Mouse (Mus musculus): Measurements from ENCODE around the gene Atn1. TPM values are rescaled to one million over a fixed set of nuclear protein-coding genes. Genes with fewer than 3 reads are reported as not detected.

Atn1 gene
- polyA plus RNA-seq, 1 experiment from 2014 or later: 1.8 TPM

GRCm38 (mm10) chr6:124759259-124759658, 2.9 kb upstream of the Atn1 start:
- peaks cover 29% of the 10 kb centered on the region for H3K4me1 ChIP-seq (ENCODE audit: insufficient read depth)
- no peaks in the 10 kb centered on the region for H3K36me3 ChIP-seq (replicated peaks; ENCODE audit: insufficient read depth, low read length)
- TF ChIP-seq EP300 (IDR thresholded peaks at IDR 0.05; ENCODE audit: low read depth) (no peak), CTCF (IDR thresholded peaks at IDR 0.05; ENCODE audit: low read depth) (peak; percentile 97)
- peaks cover 22% of the 10 kb centered on the region for H3K27me3 ChIP-seq (ENCODE audit: insufficient read depth, low read length)
- no peak overlapping the region for H3K4me3 ChIP-seq (ENCODE audit: low read depth, low read length)
- H3K9ac ChIP-seq (replicated peaks): no peak overlapping the region; the same call in 1 of the 2 replicates
- H3K4me2 ChIP-seq (ENCODE audit: low read depth, low read length): peak overlapping the region; percentile 38; the same call in 1 of the 2 replicates
- WGBS (ENCODE audit: insufficient replicate concordance): 2% methylated on average over 5 of the region's 5 CpGs
- H3K27ac ChIP-seq (ENCODE audit: low read depth): no peak overlapping the region
- DNase-seq (peak; percentile 88), ATAC-seq (peak; percentile 42)
- H3K9me3 ChIP-seq (ENCODE audit: low read length): no peaks in the 10 kb centered on the region

GRCm38 (mm10) chr6:124758849-124759232, 2.5 kb upstream of the Atn1 start:
- 52% methylated on average over 2 of the region's 2 CpGs for WGBS (ENCODE audit: insufficient replicate concordance)
- 0 out of 2 replicates have a peak overlapping the region, but pooled peaks have one; percentile 40 for H3K27ac ChIP-seq (ENCODE audit: low read depth)

GRCm38 (mm10) chr6:124757909-124758848, 1.9 kb upstream of the Atn1 start:
- DNase-seq (no peak), ATAC-seq (no peak)
- no peak for TF ChIP-seq EP300 (IDR thresholded peaks at IDR 0.05; ENCODE audit: low read depth)
- TF ChIP-seq CTCF (IDR thresholded peaks at IDR 0.05; ENCODE audit: low read depth): no peak
- 60% methylated on average over 5 of the region's 5 CpGs for WGBS (ENCODE audit: insufficient replicate concordance)
- H3K4me3 ChIP-seq (ENCODE audit: low read depth, low read length): no peak overlapping the region
- H3K9me3 ChIP-seq (ENCODE audit: low read length): no peaks in the 10 kb centered on the region
- peak overlapping the region; percentile 41; the same call in 1 of the 2 replicates for H3K9ac ChIP-seq (replicated peaks)
- peak overlapping the region; percentile 40; the same call in 1 of the 2 replicates for H3K27ac ChIP-seq (ENCODE audit: low read depth)
- H3K36me3 ChIP-seq (replicated peaks; ENCODE audit: insufficient read depth, low read length): no peaks in the 10 kb centered on the region
- peaks cover 29% of the 10 kb centered on the region for H3K4me1 ChIP-seq (ENCODE audit: insufficient read depth)
- peak overlapping the region; percentile 88; the same call in 1 of the 2 replicates for H3K4me2 ChIP-seq (ENCODE audit: low read depth, low read length)
- H3K27me3 ChIP-seq (ENCODE audit: insufficient read depth, low read length): peaks cover 22% of the 10 kb centered on the region

More at GRCm38 (mm10) chr6:124758849-124759232, 2.5 kb upstream of the Atn1 start:
- Histone ChIP-seq H3K4me2 (ENCODE audit: low read depth, low read length) (peak overlapping the region; percentile 38; the same call in 1 of the 2 replicates), H3K27me3 (ENCODE audit: insufficient read depth, low read length) (peaks cover 22% of the 10 kb centered on the region), H3K9ac (replicated peaks) (no peak overlapping the region; the same call in 1 of the 2 replicates), H3K4me3 (ENCODE audit: low read depth, low read length) (no peak overlapping the region), H3K36me3 (replicated peaks; ENCODE audit: insufficient read depth, low read length) (no peaks in the 10 kb centered on the region), H3K9me3 (ENCODE audit: low read length) (no peaks in the 10 kb centered on the region), H3K4me1 (ENCODE audit: insufficient read depth) (peaks cover 29% of the 10 kb centered on the region)
- DNase-seq: no peak
- ATAC-seq: no peak
- TF ChIP-seq EP300 (IDR thresholded peaks at IDR 0.05; ENCODE audit: low read depth): no peak
- TF ChIP-seq CTCF (IDR thresholded peaks at IDR 0.05; ENCODE audit: low read depth): no peak

GRCm38 (mm10) chr6:124757351-124757880, 1.1 kb upstream of the Atn1 start:
- no peak for ATAC-seq
- no peaks in the 10 kb centered on the region for H3K36me3 ChIP-seq (replicated peaks; ENCODE audit: insufficient read depth, low read length)
- WGBS (ENCODE audit: insufficient replicate concordance): 32% methylated on average over 5 of the region's 5 CpGs
- H3K9ac ChIP-seq (replicated peaks): peak overlapping the region; percentile 41; the same call in 1 of the 2 replicates
- peak overlapping the region; percentile 88 for H3K4me2 ChIP-seq (ENCODE audit: low read depth, low read length)
- TF ChIP-seq EP300 (IDR thresholded peaks at IDR 0.05; ENCODE audit: low read depth): no peak
- TF ChIP-seq CTCF (IDR thresholded peaks at IDR 0.05; ENCODE audit: low read depth): no peak
- no peaks in the 10 kb centered on the region for H3K9me3 ChIP-seq (ENCODE audit: low read length)
- H3K4me1 ChIP-seq (ENCODE audit: insufficient read depth): peaks cover 29% of the 10 kb centered on the region
- peak overlapping the region; percentile 40; the same call in 1 of the 2 replicates for H3K27ac ChIP-seq (ENCODE audit: low read depth)
- peak overlapping the region; percentile 72 for H3K4me3 ChIP-seq (ENCODE audit: low read depth, low read length)
- no peak for DNase-seq
- H3K27me3 ChIP-seq (ENCODE audit: insufficient read depth, low read length): peaks cover 22% of the 10 kb centered on the region

DNA sequence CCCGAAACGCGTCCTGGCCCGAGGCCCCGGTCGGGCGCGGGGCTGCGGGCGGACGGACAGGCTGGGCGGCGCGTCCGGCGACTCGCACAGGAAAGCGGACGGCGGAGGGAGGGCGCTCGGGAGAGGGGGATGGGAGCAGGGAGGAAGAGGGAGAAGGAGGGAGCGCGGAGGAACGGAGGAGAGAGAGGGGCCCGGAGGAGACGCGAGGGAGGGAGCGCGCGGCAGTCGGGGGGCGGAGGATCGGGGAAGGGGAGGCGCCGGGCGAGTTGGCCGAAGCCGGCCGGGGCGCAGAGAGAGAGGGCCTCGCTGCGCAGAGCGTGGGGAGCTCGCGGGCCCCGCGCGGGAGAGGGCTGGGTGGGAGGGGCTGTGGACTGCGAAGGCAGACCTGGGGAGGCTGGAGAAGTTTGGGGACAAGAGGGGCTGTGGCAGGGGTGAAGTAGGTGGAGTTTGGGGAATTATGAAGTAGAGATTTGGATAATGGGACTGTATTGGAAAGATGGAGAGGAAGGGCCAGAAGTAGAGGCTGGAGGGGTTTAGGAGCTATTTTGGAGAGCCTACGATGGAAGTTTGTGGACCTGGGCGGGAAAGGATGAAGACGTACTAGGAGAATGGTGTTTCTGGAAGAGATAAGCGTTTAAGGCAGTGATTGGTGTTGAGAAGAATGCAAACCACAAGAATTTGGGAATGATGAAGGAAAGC, 477 bp upstream of the Atn1 start:
- Histone ChIP-seq H3K4me2 (ENCODE audit: low read depth, low read length) (peak overlapping the region; percentile 88), H3K27me3 (ENCODE audit: insufficient read depth, low read length) (peaks cover 22% of the 10 kb centered on the region), H3K4me1 (ENCODE audit: insufficient read depth) (peaks cover 29% of the 10 kb centered on the region), H3K4me3 (ENCODE audit: low read depth, low read length) (peak overlapping the region; percentile 72), H3K36me3 (replicated peaks; ENCODE audit: insufficient read depth, low read length) (no peaks in the 10 kb centered on the region), H3K9me3 (ENCODE audit: low read length) (no peaks in the 10 kb centered on the region), H3K9ac (replicated peaks) (peak overlapping the region; percentile 79), H3K27ac (ENCODE audit: low read depth) (peak overlapping the region; percentile 92)
- DNase-seq: peak; percentile 74
- no peak for TF ChIP-seq EP300 (IDR thresholded peaks at IDR 0.05; ENCODE audit: low read depth)
- TF ChIP-seq CTCF (IDR thresholded peaks at IDR 0.05; ENCODE audit: low read depth): no peak
- 3% methylated on average over 40 of the region's 54 CpGs for WGBS (ENCODE audit: insufficient replicate concordance)
- ATAC-seq: peak; percentile 67

All from liver, postnatal 0 days (tissue).